Mouse (Mus musculus) liver, embryonic 11.5 days (tissue): ENCODE results near the gene Ybx3. TPM values are rescaled to one million over a fixed set of nuclear protein-coding genes. Genes with fewer than 3 reads are reported as not detected.
A peak's percentile ranks its signal among the peaks of the same experiment; 100 is the strongest.

ENCODE experiments used
- ATAC-seq: fragments of 200-750 bp; cut with Nextera tagmentation; replicated peaks from 2 replicates; pipeline ENCODE4 v1.8.0; 2017; ENCODE audit warnings: moderate number of reproducible peaks, mild to moderate bottlenecking, moderate TSS enrichment, moderate library complexity; ENCODE audit not compliant: low FRiP score
- DNase-seq: peaks from one replicate; pipeline ENCODE4 v3.0.0-alpha.2; 2017; ENCODE audit warnings: low spot score
- H3K27ac ChIP-seq: fragments of 300-500 bp; sonication (generic); 2 replicates; pipeline ENCODE4 v1.5.1; 2014; ENCODE audit warnings: mild to moderate bottlenecking, low read depth, low read length, control low read depth
- H3K27me3 ChIP-seq: fragments of 300-500 bp; sonication (generic); replicated peaks from 2 replicates; pipeline ENCODE4 v1.6.1; 2014; ENCODE audit warnings: low read length, mixed read lengths; ENCODE audit not compliant: control insufficient read depth, insufficient read depth
- H3K36me3 ChIP-seq: fragments of 300-500 bp; sonication (generic); 2 replicates; pipeline ENCODE4 v1.6.1; 2014; ENCODE audit warnings: mild to moderate bottlenecking, low read length, moderate library complexity, mixed read lengths; ENCODE audit not compliant: control insufficient read depth, insufficient read depth
- H3K4me1 ChIP-seq: fragments of 300-500 bp; sonication (generic); replicated peaks from 2 replicates; pipeline ENCODE4 v1.6.1; 2014; ENCODE audit warnings: low read length, mixed read lengths; ENCODE audit not compliant: control insufficient read depth, insufficient read depth
- H3K4me2 ChIP-seq: fragments of 300-500 bp; sonication (generic); 2 replicates; pipeline ENCODE4 v1.6.1; 2014; ENCODE audit warnings: mild to moderate bottlenecking, control low read depth, moderate library complexity
- H3K4me3 ChIP-seq: fragments of 300-500 bp; sonication (generic); 2 replicates; pipeline ENCODE4 v1.5.1; 2014; ENCODE audit warnings: low read depth, low read length, control low read depth
- H3K9ac ChIP-seq: fragments of 300-500 bp; sonication (generic); 2 replicates; pipeline ENCODE4 v1.6.1; 2014; ENCODE audit warnings: low read depth, low read length, control low read depth
- H3K9me3 ChIP-seq: fragments of 300-500 bp; sonication (generic); 2 replicates; pipeline ENCODE4 v1.6.1; 2016; ENCODE audit warnings: low read length, inconsistent platforms, mixed read lengths; ENCODE audit not compliant: control insufficient read depth
- WGBS: fragments of 180-500 bp; shearing (Covaris S2); extraction: QIAGEN DNeasy Blood & Tissue Kit; methylation state at CpG from one replicate; pipeline ENCODE4 v1.1.7; 2014; 5-methylcytosine and 5-hydroxymethylcytosine counted together
- polyA plus RNA-seq: library from polyadenylated mRNA; unstranded; fragments of >200 nt; fragmentation: Nextera tagmentation; extraction: Ambion mirVana; gene quantifications from 2 replicates; pipeline ENCODE4 v1.2.1, GENCODE M21; 2014

Gene Ybx3
- polyA plus RNA-seq, 1 experiment from 2014 or later: 125 TPM

- Histone ChIP-seq H3K36me3 (peaks cover 51% of the 10 kb centered on the region), H3K9ac (no peak overlapping the region), H3K4me2 (no peak overlapping the region), H3K27me3 (no peaks in the 10 kb centered on the region), H3K27ac (no peak overlapping the region), H3K4me1 (no peaks in the 10 kb centered on the region), H3K9me3 (no peaks in the 10 kb centered on the region), H3K4me3 (no peak overlapping the region)
- WGBS: 86% methylated on average over 13 of the region's 13 CpGs
- no peak for DNase-seq
- ATAC-seq: no peak
Observed at GRCm38 (mm10) chr6:131374594-131375340, 13.5 kb downstream of the Ybx3 start.

- H3K27ac ChIP-seq: no peak overlapping the region
- no peaks in the 10 kb centered on the region for H3K27me3 ChIP-seq
- 92% methylated on average over 5 of the region's 5 CpGs for WGBS
- H3K4me3 ChIP-seq: no peak overlapping the region
- H3K36me3 ChIP-seq: peaks cover 41% of the 10 kb centered on the region
- H3K4me1 ChIP-seq: no peaks in the 10 kb centered on the region
- no peak overlapping the region for H3K9ac ChIP-seq
- no peak for DNase-seq
- ATAC-seq: no peak
- no peaks in the 10 kb centered on the region for H3K9me3 ChIP-seq
- H3K4me2 ChIP-seq: no peak overlapping the region
Observed at GRCm38 (mm10) chr6:131373160-131373559, 15.1 kb downstream of the Ybx3 start.

GRCm38 (mm10) chr6:131370767-131371166 lies 17.5 kb downstream of the Ybx3 start:
- no peak for ATAC-seq
- 93% methylated on average over 5 of the region's 5 CpGs for WGBS

GRCm38 (mm10) chr6:131369866-131370616 lies 18.2 kb downstream of the Ybx3 start:
- H3K9me3 ChIP-seq: no peaks in the 10 kb centered on the region
- no peak overlapping the region for H3K4me2 ChIP-seq
- H3K4me1 ChIP-seq: no peaks in the 10 kb centered on the region
- no peak for ATAC-seq
- 85% methylated on average over 8 of the region's 8 CpGs for WGBS
- no peak overlapping the region for H3K27ac ChIP-seq
- H3K4me3 ChIP-seq: no peak overlapping the region
- no peak for DNase-seq
- no peak overlapping the region for H3K9ac ChIP-seq
- peaks cover 45% of the 10 kb centered on the region for H3K36me3 ChIP-seq
- no peaks in the 10 kb centered on the region for H3K27me3 ChIP-seq

More at GRCm38 (mm10) chr6:131370767-131371166, 17.5 kb downstream of the Ybx3 start:
- H3K4me1 ChIP-seq: no peaks in the 10 kb centered on the region
- H3K27ac ChIP-seq: no peak overlapping the region
- H3K4me3 ChIP-seq: no peak overlapping the region
- H3K9ac ChIP-seq: no peak overlapping the region
- no peaks in the 10 kb centered on the region for H3K9me3 ChIP-seq
- no peak for DNase-seq
- H3K36me3 ChIP-seq: peaks cover 48% of the 10 kb centered on the region
- H3K27me3 ChIP-seq: no peaks in the 10 kb centered on the region
- no peak overlapping the region for H3K4me2 ChIP-seq

GRCm38 (mm10) chr6:131367101-131367500 lies 21.2 kb downstream of the Ybx3 start:
- Histone ChIP-seq H3K4me1 (peaks cover 2% of the 10 kb centered on the region; the same call in 1 of the 2 replicates), H3K36me3 (peaks cover 44% of the 10 kb centered on the region), H3K4me2 (no peak overlapping the region), H3K4me3 (no peak overlapping the region), H3K27me3 (no peaks in the 10 kb centered on the region), H3K9ac (no peak overlapping the region), H3K9me3 (no peaks in the 10 kb centered on the region), H3K27ac (no peak overlapping the region)
- ATAC-seq (no peak), DNase-seq (no peak)
- WGBS: 58% methylated on average over 4 of the region's 4 CpGs

- WGBS: 69% methylated on average over 2 of the region's 2 CpGs
- DNase-seq (no peak), ATAC-seq (peak; percentile 67)
- no peak overlapping the region for H3K4me2 ChIP-seq
- no peaks in the 10 kb centered on the region for H3K27me3 ChIP-seq
- no peaks in the 10 kb centered on the region for H3K9me3 ChIP-seq
- H3K36me3 ChIP-seq: peaks cover 32% of the 10 kb centered on the region
- H3K9ac ChIP-seq: no peak overlapping the region
- peaks cover 7% of the 10 kb centered on the region for H3K4me1 ChIP-seq
- no peak overlapping the region for H3K27ac ChIP-seq
- H3K4me3 ChIP-seq: no peak overlapping the region
Observed at GRCm38 (mm10) chr6:131364353-131364752, 23.9 kb downstream of the Ybx3 start.

- no peak overlapping the region for H3K4me3 ChIP-seq
- H3K9ac ChIP-seq: no peak overlapping the region
- no peaks in the 10 kb centered on the region for H3K9me3 ChIP-seq
- DNase-seq (no peak), ATAC-seq (peak; percentile 26; the same call in 1 of the 2 replicates)
- H3K27ac ChIP-seq: no peak overlapping the region
- H3K4me2 ChIP-seq: no peak overlapping the region
- H3K4me1 ChIP-seq: peaks cover 7% of the 10 kb centered on the region
- no peaks in the 10 kb centered on the region for H3K27me3 ChIP-seq
- 77% methylated on average over 7 of the region's 7 CpGs for WGBS
- H3K36me3 ChIP-seq: peaks cover 32% of the 10 kb centered on the region
Observed at GRCm38 (mm10) chr6:131362987-131363765, 25.1 kb downstream of the Ybx3 start.

- Histone ChIP-seq H3K9ac (no peak overlapping the region), H3K4me1 (peaks cover 7% of the 10 kb centered on the region), H3K4me2 (no peak overlapping the region), H3K36me3 (peaks cover 16% of the 10 kb centered on the region), H3K27ac (no peak overlapping the region), H3K9me3 (no peaks in the 10 kb centered on the region), H3K27me3 (no peaks in the 10 kb centered on the region), H3K4me3 (no peak overlapping the region)
- WGBS: 60% methylated on average over 5 of the region's 5 CpGs
- ATAC-seq: peak; percentile 71
- no peak for DNase-seq
Observed at GRCm38 (mm10) chr6:131360693-131361092, 27.6 kb downstream of the Ybx3 start.
